8 mouse cellular contexts compared by ENCODE assay signal in the genomic region with DNA sequence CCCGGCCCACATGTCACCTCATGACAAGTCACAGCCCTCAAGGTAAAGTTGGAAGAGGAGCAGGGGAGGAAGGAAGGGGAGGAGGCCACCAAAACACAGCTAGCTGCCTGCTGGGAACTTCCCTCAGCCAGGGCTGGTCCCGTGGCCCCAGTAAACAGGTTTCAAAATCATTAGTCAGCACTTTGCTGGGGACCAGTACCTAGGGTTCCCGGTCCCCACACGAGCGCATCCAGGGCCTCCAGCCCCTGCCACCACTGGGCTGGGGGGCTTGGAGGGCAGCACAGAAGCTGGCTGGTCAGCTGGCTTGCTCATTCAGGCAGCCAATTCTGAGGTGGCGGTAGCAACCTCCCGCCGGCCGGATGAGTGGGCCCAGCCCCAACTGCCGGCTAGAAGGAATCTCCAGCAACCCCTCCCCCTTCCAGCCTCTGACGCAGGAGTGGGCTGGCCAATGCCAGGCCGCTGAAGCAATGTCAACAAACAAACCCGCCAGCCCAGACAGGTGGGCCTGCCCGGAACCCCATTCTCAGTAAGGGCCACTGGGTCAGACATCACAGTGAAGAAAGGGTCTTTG. TPM values are rescaled to one million over a fixed set of nuclear protein-coding genes. Genes with fewer than 3 reads are reported as not detected.
A peak's percentile ranks its signal among the peaks of the same experiment; 100 is the strongest.
DNase-seq lines count a peak whose midpoint lies in the region; ATAC-seq and TF ChIP-seq lines count a peak whose summit lies in the region.

No protein-coding gene starts in this region.

- intact Hi-C loops in left cerebral cortex, postnatal 4 days (cut with DNase I) = no loop called here

- 1% methylated on average over 14 of the region's 14 CpGs for WGBS in intestine, postnatal 0 days
- 5% methylated on average over 14 of the region's 14 CpGs for WGBS in midbrain, embryonic 11.5 days

- H3K9me3 ChIP-seq in intestine, postnatal 0 days (ENCODE audit: control insufficient read depth) = no peaks in the 10 kb centered on the region
- H3K9me3 ChIP-seq in midbrain, embryonic 11.5 days (ENCODE audit: control insufficient read depth, low read length) = no peaks in the 10 kb centered on the region

- TF ChIP-seq CTCF in intestine, postnatal 0 days (IDR thresholded peaks at IDR 0.05; ENCODE audit: low read depth) = no peak

- peaks cover 4% of the 10 kb centered on the region; the same call in 1 of the 2 replicates for H3K36me3 ChIP-seq in intestine, postnatal 0 days (ENCODE audit: control insufficient read depth, insufficient read depth)
- 0 out of 2 replicates have a peak, but pooled peaks cover 8% of the 10 kb centered on the region for H3K36me3 ChIP-seq in midbrain, embryonic 11.5 days (ENCODE audit: control insufficient read depth, insufficient read depth, low read length)

- H3K9ac ChIP-seq in intestine, postnatal 0 days (ENCODE audit: low read depth, low read length) = peak overlapping the region; percentile 85
- peak overlapping the region; percentile 96 for H3K9ac ChIP-seq in midbrain, embryonic 11.5 days (ENCODE audit: low read length)

- H3K4me3 ChIP-seq in intestine, postnatal 0 days (ENCODE audit: low read depth, low read length) = peak overlapping the region; percentile 77
- H3K4me3 ChIP-seq in midbrain, embryonic 11.5 days (ENCODE audit: low read depth, low read length) = peak overlapping the region; percentile 94

- H3K4me2 ChIP-seq in intestine, postnatal 0 days (replicated peaks; ENCODE audit: low read depth) = peak overlapping the region; percentile 97
- peak overlapping the region; percentile 99 for H3K4me2 ChIP-seq in midbrain, embryonic 11.5 days

- peaks cover 4% of the 10 kb centered on the region for H3K4me1 ChIP-seq in intestine, postnatal 0 days (replicated peaks; ENCODE audit: control insufficient read depth, insufficient read depth, low read length)
- H3K4me1 ChIP-seq in midbrain, embryonic 11.5 days (ENCODE audit: control insufficient read depth, insufficient read depth, low read length) = peaks cover 23% of the 10 kb centered on the region

- H3K27me3 ChIP-seq in intestine, postnatal 0 days (replicated peaks; ENCODE audit: control insufficient read depth, insufficient read depth, low read length) = no peaks in the 10 kb centered on the region
- H3K27me3 ChIP-seq in midbrain, embryonic 11.5 days (ENCODE audit: control insufficient read depth, insufficient read depth, low read length) = no peaks in the 10 kb centered on the region

- DNase-seq in adrenal gland, postnatal 10 days = peak; percentile 94
- DNase-seq in embryo, embryonic 9.5 days (ENCODE audit: extremely low spot score) = peak; percentile 87
- peak; percentile 56 to 84 for DNase-seq in gastrocnemius, postnatal 4 days (ENCODE audit: low spot score in 2 of 2)
- peak; percentile 81 for DNase-seq in left cerebral cortex, postnatal 4 days
- DNase-seq in midbrain, embryonic 11.5 days (ENCODE audit: low spot score, missing footprints) = peak; percentile 97
- DNase-seq in right cerebral cortex, postnatal 4 days = peak; percentile 63
- peak; percentile 90 for DNase-seq in yolk sac, embryonic 10.5 days (ENCODE audit: low spot score)

- H3K27ac ChIP-seq in intestine, postnatal 0 days (ENCODE audit: low read depth, low read length) = peak overlapping the region; percentile 86
- H3K27ac ChIP-seq in midbrain, embryonic 11.5 days (ENCODE audit: low read depth, low read length) = no peak overlapping the region

- ATAC-seq in intestine, postnatal 0 days = peak; percentile 66
- ATAC-seq in midbrain, embryonic 11.5 days (ENCODE audit: low FRiP score) = peak; percentile 51

RNA-seq across cellular contexts. Expression of a gene that starts 1.8 kb away (rescaled TPM):
- total RNA-seq in adrenal gland, postnatal 10 days (2021) = 10 to 100 TPM; 49.8 to 50.4 TPM
- 10 to 100 TPM; 34.5 to 34.7 TPM for total RNA-seq in gastrocnemius, postnatal 4 days (2021)
- polyA plus RNA-seq in intestine, postnatal 0 days (2015; fragmentation: Nextera tagmentation; extraction: Ambion mirVana) = 6.0 and 6.4 TPM in 2 replicates
- total RNA-seq in left cerebral cortex, postnatal 4 days (2021) = 100 to 1,000 TPM in 1 of 2 experiments, 10 to 100 TPM in 1; 94.5 to 101 TPM
- polyA plus RNA-seq in midbrain, embryonic 11.5 days (2014; fragmentation: Nextera tagmentation; extraction: Ambion mirVana) = 28.1 and 36.1 TPM in 2 replicates

RNA-seq across cellular contexts. Expression of a gene that starts 27.7 kb away (rescaled TPM):
- total RNA-seq in adrenal gland, postnatal 10 days (2021) = 10 to 100 TPM; 34.6 to 36.9 TPM
- total RNA-seq in gastrocnemius, postnatal 4 days (2021) = 10 to 100 TPM; 17.1 to 19.4 TPM
- 30.5 and 32.1 TPM in 2 replicates for polyA plus RNA-seq in intestine, postnatal 0 days (2015; fragmentation: Nextera tagmentation; extraction: Ambion mirVana)
- 10 to 100 TPM; 18.7 to 20.3 TPM for total RNA-seq in left cerebral cortex, postnatal 4 days (2021)
- 14.9 and 16.5 TPM in 2 replicates for polyA plus RNA-seq in midbrain, embryonic 11.5 days (2014; fragmentation: Nextera tagmentation; extraction: Ambion mirVana)

RNA-seq across cellular contexts. Expression of a gene that starts 31.4 kb away (rescaled TPM):
- 10 to 100 TPM; 21.2 to 27.7 TPM for total RNA-seq in adrenal gland, postnatal 10 days (2021)
- total RNA-seq in gastrocnemius, postnatal 4 days (2021) = 10 to 100 TPM; 13.0 to 14.1 TPM
- 50.0 and 52.2 TPM in 2 replicates for polyA plus RNA-seq in intestine, postnatal 0 days (2015; fragmentation: Nextera tagmentation; extraction: Ambion mirVana)
- total RNA-seq in left cerebral cortex, postnatal 4 days (2021) = 1 to 10 TPM; 6.3 to 8.0 TPM
- polyA plus RNA-seq in midbrain, embryonic 11.5 days (2014; fragmentation: Nextera tagmentation; extraction: Ambion mirVana) = 21.0 and 25.0 TPM in 2 replicates

RNA-seq across cellular contexts. Expression of a gene that starts 31.6 kb away (rescaled TPM):
- total RNA-seq in adrenal gland, postnatal 10 days (2021) = 1 to 10 TPM; 6.8 to 7.8 TPM
- total RNA-seq in gastrocnemius, postnatal 4 days (2021) = 1 to 10 TPM; 4.8 to 5.8 TPM
- 10.5 and 12.2 TPM in 2 replicates for polyA plus RNA-seq in intestine, postnatal 0 days (2015; fragmentation: Nextera tagmentation; extraction: Ambion mirVana)
- 1 to 10 TPM; 2.6 to 3.0 TPM for total RNA-seq in left cerebral cortex, postnatal 4 days (2021)
- polyA plus RNA-seq in midbrain, embryonic 11.5 days (2014; fragmentation: Nextera tagmentation; extraction: Ambion mirVana) = 26.8 and 28.5 TPM in 2 replicates

RNA-seq across cellular contexts. Expression of a gene that starts 37.6 kb away (rescaled TPM):
- total RNA-seq in adrenal gland, postnatal 10 days (2021) = 10 to 100 TPM; 64.7 to 76.0 TPM
- total RNA-seq in gastrocnemius, postnatal 4 days (2021) = 10 to 100 TPM; 68.4 to 78.0 TPM
- 11.0 and 13.1 TPM in 2 replicates for polyA plus RNA-seq in intestine, postnatal 0 days (2015; fragmentation: Nextera tagmentation; extraction: Ambion mirVana)
- total RNA-seq in left cerebral cortex, postnatal 4 days (2021) = 100 to 1,000 TPM; 121 to 122 TPM
- 40.0 and 40.2 TPM in 2 replicates for polyA plus RNA-seq in midbrain, embryonic 11.5 days (2014; fragmentation: Nextera tagmentation; extraction: Ambion mirVana)
